Mouse (Mus musculus) erythroblast, embryonic 14.5 days (primary cell): Measurements from ENCODE around the gene Map3k20.

ENCODE experiments used
- GATA1 ChIP-seq: IDR thresholded peaks from 2 replicates; pipeline ENCODE4 v1.6.1; 2012; ENCODE audit warnings: low read length, inconsistent platforms, mixed read lengths
- TAL1 ChIP-seq: IDR thresholded peaks from 3 replicates; pipeline ENCODE4 v1.6.1; 2012; ENCODE audit warnings: low read length, inconsistent platforms, mixed read lengths

DNA sequence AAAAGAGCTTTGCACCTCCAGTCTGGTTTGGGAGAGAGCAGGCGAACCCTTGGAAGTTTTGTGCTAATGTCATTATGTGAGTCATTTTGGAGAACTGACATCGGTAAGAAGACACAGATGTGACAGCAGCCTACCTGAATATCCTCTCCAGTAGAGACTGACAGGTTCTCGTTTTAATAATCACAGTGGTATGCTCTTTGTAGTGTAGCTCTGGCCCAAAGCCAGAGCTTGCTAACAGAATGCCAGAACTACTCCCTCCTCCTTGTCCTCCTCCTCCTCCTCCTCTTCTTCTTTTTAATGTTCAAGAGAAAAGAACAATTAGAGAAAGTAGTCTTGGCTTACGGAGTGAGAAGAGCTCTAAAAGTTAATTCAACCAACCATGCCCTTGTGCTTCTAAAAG lies 31.6 kb upstream of the Map3k20 start:
- TF ChIP-seq GATA1: no peak
- TF ChIP-seq TAL1: no peak
